Mouse (Mus musculus) ES-Bruce4 (cell line): Measurements from ENCODE around the gene Slc19a3. TPM values are rescaled to one million over a fixed set of nuclear protein-coding genes. Genes with fewer than 3 reads are reported as not detected.

Experiments used
- H3K27ac ChIP-seq: 2 replicates; pipeline ENCODE4 v1.5.1; 2012; ENCODE audit warnings: low read length, inconsistent platforms; ENCODE audit not compliant: insufficient read depth
- H3K27me3 ChIP-seq: 2 replicates; pipeline ENCODE4 v1.6.1; 2012; ENCODE audit warnings: mild to moderate bottlenecking, low read length, inconsistent platforms; ENCODE audit not compliant: control insufficient read depth, poor library complexity, insufficient read depth, severe bottlenecking
- H3K36me3 ChIP-seq: 2 replicates; pipeline ENCODE4 v1.6.1; 2012; ENCODE audit warnings: inconsistent platforms, mild to moderate bottlenecking, low read length, moderate library complexity; ENCODE audit not compliant: control insufficient read depth, poor library complexity, insufficient read depth, severe bottlenecking
- H3K4me1 ChIP-seq: one replicate; pipeline ENCODE4 v1.8.1; 2011; ENCODE audit warnings: low read length; ENCODE audit not compliant: control insufficient read depth, insufficient read depth
- H3K4me3 ChIP-seq: 2 replicates; pipeline ENCODE4 v1.5.1; 2011; ENCODE audit warnings: low read depth, mild to moderate bottlenecking, low read length
- H3K9ac ChIP-seq: 2 replicates; pipeline ENCODE4 v1.6.1; 2012; ENCODE audit warnings: low read depth, mild to moderate bottlenecking, inconsistent platforms; ENCODE audit not compliant: poor library complexity, severe bottlenecking
- H3K9me3 ChIP-seq: replicated peaks from 2 replicates; pipeline ENCODE4 v1.6.1; 2012; ENCODE audit warnings: mild to moderate bottlenecking, low read length, inconsistent platforms; ENCODE audit not compliant: control insufficient read depth, poor library complexity, insufficient read depth, severe bottlenecking
- CTCF ChIP-seq: IDR thresholded peaks from one replicate; pipeline ENCODE4 v1.8.1; 2011; ENCODE audit warnings: low read depth, low read length
- EP300 ChIP-seq: IDR thresholded peaks from 2 replicates; pipeline ENCODE4 v1.6.1; 2011; ENCODE audit warnings: low read depth, low read length; ENCODE audit not compliant: insufficient read depth
- POLR2A ChIP-seq: IDR thresholded peaks from one replicate; pipeline ENCODE4 v1.8.1; 2011; ENCODE audit warnings: low read length; ENCODE audit not compliant: insufficient read depth
- polyA plus RNA-seq: library from polyadenylated mRNA; stranded (reverse); fragments of >200 nt; gene quantifications from 2 replicates; pipeline ENCODE4 v1.2.4, GENCODE M21; 2011; ENCODE audit warnings: low read depth; ENCODE audit not compliant: missing spikeins, insufficient read depth, insufficient read length

The Slc19a3 gene
- polyA plus RNA-seq, 1 experiment: 4.2 TPM

- no peak for TF ChIP-seq CTCF
- no peak for TF ChIP-seq EP300
- no peak for TF ChIP-seq POLR2A
These were observed 44.3 kb downstream of the Slc19a3 start for GRCm38 (mm10) chr1:82993947-82994346.

GRCm38 (mm10) chr1:82992093-82992492 lies 46.2 kb downstream of the Slc19a3 start:
- Histone ChIP-seq H3K4me3 (no peak overlapping the region), H3K27ac (no peak overlapping the region), H3K27me3 (no peaks in the 10 kb centered on the region; the same call in 1 of the 2 replicates), H3K4me1 (no peaks in the 10 kb centered on the region), H3K9ac (no peak overlapping the region), H3K36me3 (no peaks in the 10 kb centered on the region), H3K9me3 (no peaks in the 10 kb centered on the region)
- TF ChIP-seq POLR2A: no peak
- TF ChIP-seq CTCF: no peak
- TF ChIP-seq EP300: no peak

More at GRCm38 (mm10) chr1:82993947-82994346, 44.3 kb downstream of the Slc19a3 start:
- no peak overlapping the region for H3K4me3 ChIP-seq
- H3K9ac ChIP-seq: no peak overlapping the region
- no peaks in the 10 kb centered on the region; the same call in 1 of the 2 replicates for H3K27me3 ChIP-seq
- H3K9me3 ChIP-seq: no peaks in the 10 kb centered on the region
- no peaks in the 10 kb centered on the region for H3K4me1 ChIP-seq
- no peak overlapping the region for H3K27ac ChIP-seq
- H3K36me3 ChIP-seq: no peaks in the 10 kb centered on the region

- Histone ChIP-seq H3K4me3 (no peak overlapping the region), H3K27me3 (no peaks in the 10 kb centered on the region; the same call in 1 of the 2 replicates), H3K36me3 (no peaks in the 10 kb centered on the region), H3K9ac (no peak overlapping the region), H3K9me3 (no peaks in the 10 kb centered on the region), H3K27ac (no peak overlapping the region), H3K4me1 (no peaks in the 10 kb centered on the region)
- TF ChIP-seq POLR2A (no peak), CTCF (no peak), EP300 (no peak)
These were observed 46.7 kb downstream of the Slc19a3 start for GRCm38 (mm10) chr1:82991596-82991995.

- no peaks in the 10 kb centered on the region for H3K9me3 ChIP-seq
- TF ChIP-seq POLR2A (no peak), CTCF (no peak), EP300 (no peak)
- no peak overlapping the region for H3K27ac ChIP-seq
- H3K4me1 ChIP-seq: no peaks in the 10 kb centered on the region
- no peaks in the 10 kb centered on the region; the same call in 1 of the 2 replicates for H3K27me3 ChIP-seq
- no peak overlapping the region for H3K9ac ChIP-seq
- no peaks in the 10 kb centered on the region for H3K36me3 ChIP-seq
- H3K4me3 ChIP-seq: no peak overlapping the region
These were observed 47.2 kb downstream of the Slc19a3 start for GRCm38 (mm10) chr1:82991062-82991461.

GRCm38 (mm10) chr1:82987530-82988198 lies 50.6 kb downstream of the Slc19a3 start:
- TF ChIP-seq EP300: no peak
- H3K36me3 ChIP-seq: no peaks in the 10 kb centered on the region
- no peaks in the 10 kb centered on the region for H3K4me1 ChIP-seq
- no peaks in the 10 kb centered on the region for H3K27me3 ChIP-seq
- H3K27ac ChIP-seq: no peak overlapping the region
- no peak overlapping the region for H3K9ac ChIP-seq
- H3K9me3 ChIP-seq: peaks cover 5% of the 10 kb centered on the region; the same call in 1 of the 2 replicates
- H3K4me3 ChIP-seq: no peak overlapping the region

GRCm38 (mm10) chr1:82986738-82987137 lies 51.5 kb downstream of the Slc19a3 start:
- H3K9ac ChIP-seq: no peak overlapping the region
- no peak overlapping the region for H3K27ac ChIP-seq
- H3K4me1 ChIP-seq: no peaks in the 10 kb centered on the region
- peaks cover 5% of the 10 kb centered on the region; the same call in 1 of the 2 replicates for H3K9me3 ChIP-seq
- no peaks in the 10 kb centered on the region for H3K27me3 ChIP-seq
- no peaks in the 10 kb centered on the region for H3K36me3 ChIP-seq
- H3K4me3 ChIP-seq: no peak overlapping the region
- no peak for TF ChIP-seq CTCF
